Mouse (Mus musculus) liver, embryonic 14.5 days (tissue): ENCODE data around the gene Grik3.

Experiments
- CTCF ChIP-seq: IDR thresholded peaks from 2 replicates; pipeline ENCODE4 v1.5.1; 2016; ENCODE audit warnings: antibody characterized with exemption, low read depth, control low read depth
- EP300 ChIP-seq: IDR thresholded peaks from 2 replicates; pipeline ENCODE4 v1.6.1; 2016; ENCODE audit warnings: antibody characterized with exemption, low read depth

DNA sequence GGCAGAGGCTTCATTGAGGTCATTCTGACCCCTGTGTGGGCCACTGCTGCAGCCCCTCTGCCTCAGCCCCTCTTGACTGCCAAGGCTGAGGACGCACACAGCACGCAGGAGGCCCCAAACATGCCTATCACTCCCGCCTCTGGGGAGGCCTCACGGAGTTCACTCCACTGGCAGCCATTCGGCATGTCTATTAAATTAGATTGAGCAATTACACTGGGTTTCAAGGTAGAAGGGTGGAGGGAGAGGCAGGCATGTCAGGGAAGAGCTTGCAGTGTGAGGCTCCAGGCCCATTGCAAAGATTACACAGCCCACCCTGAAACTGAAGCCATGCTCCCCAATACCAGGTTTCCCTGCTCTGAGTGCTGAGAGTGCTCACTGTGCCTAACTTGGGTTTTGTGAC is 34.0 kb upstream of the Grik3 start:
- TF ChIP-seq CTCF (no peak), EP300 (no peak)
